Mouse (Mus musculus) neural tube, embryonic 14.5 days (tissue): Measurements from ENCODE around the gene Mast3. TPM values are rescaled to one million over a fixed set of nuclear protein-coding genes. Genes with fewer than 3 reads are reported as not detected.

Source experiments
- ATAC-seq: fragments of 200-750 bp; cut with Nextera tagmentation; 2 replicates; pipeline ENCODE4 v1.8.0; 2017; ENCODE audit warnings: low read depth, mild to moderate bottlenecking, moderate TSS enrichment, moderate library complexity
- H3K27ac ChIP-seq: fragments of 300-500 bp; sonication (generic); 2 replicates; pipeline ENCODE4 v1.5.1; 2014; ENCODE audit warnings: low read depth, mild to moderate bottlenecking, control low read depth, low read length, moderate library complexity, mixed read lengths
- H3K27me3 ChIP-seq: fragments of 300-500 bp; sonication (generic); 2 replicates; pipeline ENCODE4 v1.6.1; 2014; ENCODE audit warnings: low read length; ENCODE audit not compliant: control insufficient read depth, insufficient read depth
- H3K36me3 ChIP-seq: fragments of 300-500 bp; sonication (generic); 2 replicates; pipeline ENCODE4 v1.6.1; 2014; ENCODE audit warnings: low read length, mixed read lengths; ENCODE audit not compliant: control insufficient read depth, insufficient read depth
- H3K4me1 ChIP-seq: fragments of 300-500 bp; sonication (generic); 2 replicates; pipeline ENCODE4 v1.6.1; 2014; ENCODE audit warnings: low read length; ENCODE audit not compliant: control insufficient read depth, insufficient read depth
- H3K4me2 ChIP-seq: fragments of 300-500 bp; sonication (generic); 2 replicates; pipeline ENCODE4 v1.6.1; 2014; ENCODE audit warnings: mild to moderate bottlenecking, low read depth, low read length, control low read depth
- H3K4me3 ChIP-seq: fragments of 300-500 bp; sonication (generic); 2 replicates; pipeline ENCODE4 v1.5.1; 2014; ENCODE audit warnings: low read depth, low read length, control low read depth, mixed read lengths
- H3K9ac ChIP-seq: fragments of 300-500 bp; sonication (generic); replicated peaks from 2 replicates; pipeline ENCODE4 v1.6.1; 2014; ENCODE audit warnings: low read depth, mild to moderate bottlenecking, control low read depth, low read length, mixed read lengths
- H3K9me3 ChIP-seq: fragments of 300-500 bp; sonication (generic); 2 replicates; pipeline ENCODE4 v1.6.1; 2016; ENCODE audit warnings: low read length; ENCODE audit not compliant: control insufficient read depth
- WGBS: fragments of 180-500 bp; shearing (Covaris S2); extraction: QIAGEN DNeasy Blood & Tissue Kit; methylation state at CpG from one replicate; pipeline ENCODE4 v1.1.7; 2014; 5-methylcytosine and 5-hydroxymethylcytosine counted together
- polyA plus RNA-seq: library from polyadenylated mRNA; unstranded; fragments of >200 nt; fragmentation: Nextera tagmentation; extraction: Ambion mirVana; gene quantifications from 2 replicates; pipeline ENCODE4 v1.2.1, GENCODE M21; 2014

Gene Mast3
- polyA plus RNA-seq, 1 experiment from 2014 or later, result 23.4 TPM

GRCm38 (mm10) chr8:70758616-70759561 lies 46.0 kb downstream of the Mast3 start:
- 64% methylated on average over 19 of the region's 19 CpGs for WGBS
- Histone ChIP-seq H3K9ac (no peak overlapping the region), H3K36me3 (peaks cover 19% of the 10 kb centered on the region; the same call in 1 of the 2 replicates), H3K27me3 (no peaks in the 10 kb centered on the region; the same call in 1 of the 2 replicates), H3K4me3 (no peak overlapping the region), H3K27ac (no peak overlapping the region), H3K4me1 (peaks cover 26% of the 10 kb centered on the region), H3K9me3 (no peaks in the 10 kb centered on the region), H3K4me2 (peak overlapping the region; percentile 98; the same call in 1 of the 2 replicates)
- ATAC-seq, result no peak

DNA sequence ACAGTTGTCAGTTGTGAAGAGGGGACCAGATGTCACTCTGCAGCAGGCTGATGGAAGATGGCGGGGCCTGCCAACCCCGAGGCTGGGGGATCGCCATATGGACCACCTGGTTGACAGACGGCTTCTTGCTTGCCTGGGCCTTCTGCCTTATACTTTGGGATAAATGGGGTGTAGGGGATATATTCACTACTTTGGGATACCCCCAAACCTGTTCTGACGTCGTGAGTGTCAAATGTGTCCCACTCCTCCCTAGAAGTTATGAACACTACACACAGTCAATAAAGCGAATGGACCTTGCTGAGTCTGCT lies 46.6 kb downstream of the Mast3 start:
- no peak for ATAC-seq
- H3K9me3 ChIP-seq, result no peaks in the 10 kb centered on the region
- no peak overlapping the region for H3K27ac ChIP-seq
- no peak overlapping the region for H3K4me3 ChIP-seq
- H3K4me2 ChIP-seq, result no peak overlapping the region
- 71% methylated on average over 7 of the region's 7 CpGs for WGBS
- H3K4me1 ChIP-seq, result peaks cover 26% of the 10 kb centered on the region
- no peaks in the 10 kb centered on the region; the same call in 1 of the 2 replicates for H3K27me3 ChIP-seq
- H3K9ac ChIP-seq, result no peak overlapping the region
- H3K36me3 ChIP-seq, result peaks cover 19% of the 10 kb centered on the region; the same call in 1 of the 2 replicates

DNA sequence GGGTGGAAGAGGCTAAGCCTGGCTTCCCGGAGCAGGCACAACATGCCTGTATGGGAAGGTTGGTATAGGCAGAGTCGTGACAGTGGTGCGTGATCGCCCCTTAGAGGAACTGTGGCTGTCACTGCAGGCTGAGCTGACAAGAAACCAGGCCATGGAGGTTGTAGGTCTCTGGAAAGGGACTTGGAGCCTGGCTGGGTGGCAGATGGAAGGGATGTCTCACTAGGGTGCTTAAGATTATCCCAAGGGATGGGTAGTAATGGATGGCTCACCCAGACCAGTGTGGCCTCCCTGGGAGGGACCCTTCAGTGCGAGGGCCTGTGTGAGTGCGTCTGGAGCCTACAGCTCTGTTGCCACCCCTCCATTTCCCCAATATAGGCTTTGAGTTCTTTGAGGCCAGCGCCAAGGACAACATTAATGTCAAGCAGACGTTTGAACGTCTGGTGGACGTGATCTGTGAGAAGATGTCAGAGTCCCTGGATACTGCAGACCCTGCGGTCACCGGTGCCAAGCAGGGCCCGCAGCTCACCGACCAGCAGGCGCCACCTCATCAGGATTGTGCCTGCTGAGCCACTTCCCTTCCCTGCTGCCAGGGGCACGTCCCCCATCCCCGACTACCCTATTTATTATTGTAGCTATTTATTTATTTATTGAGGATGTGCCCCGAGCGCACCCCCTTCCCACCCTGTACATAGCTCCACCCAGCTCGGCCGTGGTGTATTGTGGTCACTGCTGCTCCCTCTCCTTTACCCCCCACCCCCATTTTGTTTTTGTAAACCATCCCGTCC lies 47.1 kb downstream of the Mast3 start:
- ATAC-seq, result no peak
- Histone ChIP-seq H3K4me1 (peaks cover 26% of the 10 kb centered on the region), H3K9ac (no peak overlapping the region), H3K4me3 (no peak overlapping the region), H3K27me3 (no peaks in the 10 kb centered on the region; the same call in 1 of the 2 replicates), H3K27ac (0 out of 2 replicates have a peak overlapping the region, but pooled peaks have one; percentile 22), H3K36me3 (peaks cover 19% of the 10 kb centered on the region; the same call in 1 of the 2 replicates), H3K9me3 (no peaks in the 10 kb centered on the region), H3K4me2 (no peak overlapping the region)
- WGBS, result 61% methylated on average over 22 of the region's 22 CpGs

DNA sequence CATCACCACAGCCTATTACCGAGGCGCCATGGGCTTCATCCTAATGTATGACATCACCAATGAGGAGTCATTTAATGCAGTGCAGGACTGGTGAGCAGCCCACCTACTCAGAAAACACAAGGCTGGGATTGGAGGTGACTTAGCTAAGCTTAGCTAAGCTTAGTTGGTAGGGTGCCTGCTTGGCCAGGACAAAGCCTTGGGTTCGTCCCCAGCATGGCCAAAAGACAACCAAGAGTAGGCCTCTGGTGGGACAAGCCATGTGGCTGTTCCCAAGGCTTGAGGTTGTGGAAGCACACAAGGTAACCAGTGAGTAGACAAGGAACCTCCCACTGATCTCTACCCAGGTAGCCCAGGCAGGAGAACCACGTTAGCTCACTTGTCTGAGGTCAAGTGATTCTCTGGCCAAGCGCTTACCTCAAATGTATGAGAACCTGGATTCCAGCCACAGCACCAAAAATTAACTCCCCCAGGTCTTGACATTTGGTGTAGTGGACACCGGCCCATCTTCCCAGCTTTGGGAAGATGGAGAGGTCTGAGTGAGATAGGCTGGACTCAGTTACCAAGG lies 48.3 kb downstream of the Mast3 start:
- Histone ChIP-seq H3K9ac (no peak overlapping the region), H3K36me3 (peaks cover 19% of the 10 kb centered on the region; the same call in 1 of the 2 replicates), H3K27ac (no peak overlapping the region), H3K9me3 (no peaks in the 10 kb centered on the region), H3K4me1 (peaks cover 26% of the 10 kb centered on the region), H3K4me3 (no peak overlapping the region), H3K27me3 (no peaks in the 10 kb centered on the region; the same call in 1 of the 2 replicates), H3K4me2 (no peak overlapping the region)
- 98% methylated on average over 6 of the region's 6 CpGs for WGBS
- no peak for ATAC-seq

- Histone ChIP-seq H3K27ac (no peak overlapping the region; the same call in 1 of the 2 replicates), H3K9me3 (no peaks in the 10 kb centered on the region), H3K27me3 (no peaks in the 10 kb centered on the region; the same call in 1 of the 2 replicates), H3K4me3 (peak overlapping the region; percentile 72), H3K36me3 (peaks cover 19% of the 10 kb centered on the region; the same call in 1 of the 2 replicates), H3K4me2 (peak overlapping the region; percentile 91), H3K4me1 (peaks cover 22% of the 10 kb centered on the region), H3K9ac (peak overlapping the region; percentile 91)
- 79% methylated on average over 24 of the region's 24 CpGs for WGBS
- ATAC-seq, result no peak
Observed at GRCm38 (mm10) chr8:70755661-70756475, 49.0 kb downstream of the Mast3 start.

- Histone ChIP-seq H3K36me3 (peaks cover 19% of the 10 kb centered on the region; the same call in 1 of the 2 replicates), H3K27me3 (no peaks in the 10 kb centered on the region; the same call in 1 of the 2 replicates), H3K4me1 (peaks cover 17% of the 10 kb centered on the region), H3K4me2 (peak overlapping the region; percentile 91), H3K9me3 (no peaks in the 10 kb centered on the region), H3K4me3 (peak overlapping the region; percentile 72), H3K27ac (peak overlapping the region; percentile 95), H3K9ac (peak overlapping the region; percentile 91)
- WGBS, result 14% methylated on average over 50 of the region's 50 CpGs
- peak; percentile 60 for ATAC-seq
Observed at GRCm38 (mm10) chr8:70754871-70755660, 49.8 kb downstream of the Mast3 start.

- peaks cover 10% of the 10 kb centered on the region; the same call in 1 of the 2 replicates for H3K4me1 ChIP-seq
- peak within 1 kb of the TSS; percentile 91 for H3K4me2 ChIP-seq
- peak; percentile 97 for ATAC-seq
- peak within 1 kb of the TSS; percentile 91 for H3K9ac ChIP-seq
- no peaks in the 10 kb centered on the region; the same call in 1 of the 2 replicates for H3K27me3 ChIP-seq
- peaks cover 19% of the 10 kb centered on the region; the same call in 1 of the 2 replicates for H3K36me3 ChIP-seq
- peak within 1 kb of the TSS; percentile 72 for H3K4me3 ChIP-seq
- H3K9me3 ChIP-seq, result no peaks in the 10 kb centered on the region
- 8% methylated on average over 37 of the region's 37 CpGs for WGBS
- peak within 1 kb of the TSS; percentile 95 for H3K27ac ChIP-seq
Observed at GRCm38 (mm10) chr8:70754043-70754870, 50.6 kb downstream of the Mast3 start, which contains the start of gene Rab3a. Rab3a (plus strand) TSS chr8:70754679.
